Mouse (Mus musculus): ENCODE measurements around the gene Olfr282.
A peak's percentile ranks its signal among the peaks of the same experiment; 100 is the strongest.

Gene Olfr282

GRCm38 (mm10) chr15:98475382-98475781 is 44.4 kb downstream of the Olfr282 start:
- DNase-seq (ENCODE audit: inconsistent ontology term): no peak

- DNase-seq (ENCODE audit: inconsistent ontology term): no peak
These were observed 45.3 kb downstream of the Olfr282 start for GRCm38 (mm10) chr15:98476281-98476680.

DNA sequence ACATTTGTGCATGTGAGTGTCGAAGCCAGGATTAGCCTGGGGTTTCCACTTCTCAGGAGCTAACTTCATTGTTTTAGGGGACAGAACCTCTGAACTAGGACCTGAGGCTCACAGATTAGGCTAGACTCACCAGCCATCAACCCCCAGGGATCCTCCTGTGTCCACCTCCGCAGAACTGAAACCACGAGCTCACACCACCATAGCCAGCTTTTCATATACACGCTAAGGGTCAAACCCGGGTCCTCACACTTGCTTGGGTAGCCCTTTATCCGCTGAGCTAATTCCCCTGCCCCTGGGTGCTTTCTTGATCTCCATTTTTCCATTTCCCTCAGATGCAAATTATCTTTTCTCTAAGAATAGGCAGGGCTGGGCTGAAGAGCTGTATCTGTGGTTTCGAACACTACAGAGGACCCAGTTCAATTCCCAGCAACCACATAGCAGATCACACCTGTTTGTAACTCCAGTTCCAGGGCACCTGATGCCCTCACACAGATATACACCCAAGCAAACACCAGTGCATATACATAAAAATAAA is 48.6 kb downstream of the Olfr282 start:
- no peak for DNase-seq (ENCODE audit: inconsistent ontology term)

DNA sequence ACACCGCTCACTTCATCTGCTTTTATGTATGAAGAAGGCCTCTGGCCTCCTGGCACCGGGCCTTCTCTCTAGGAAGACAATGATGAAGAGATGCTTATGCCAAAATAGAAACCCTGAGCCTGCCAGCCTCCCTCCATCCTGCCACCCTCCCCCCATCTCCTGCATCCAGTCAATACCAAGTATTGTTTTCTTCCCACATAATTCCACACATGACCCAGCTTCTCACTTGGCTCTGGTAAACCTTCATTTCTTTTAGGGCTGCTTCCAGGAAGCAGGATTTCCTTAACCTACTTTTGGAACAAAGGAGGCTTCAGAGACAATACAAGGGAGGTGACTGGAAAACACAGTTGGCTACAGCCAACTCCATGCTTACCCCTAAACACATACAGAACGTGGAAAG is 51.7 kb downstream of the Olfr282 start, which contains the start of gene Lalba:
TSS of gene Lalba (minus strand) at position 21 of the 400 bp plus-strand sequence.
- DNase-seq (ENCODE audit: inconsistent ontology term): peak; percentile 22

GRCm38 (mm10) chr15:98483907-98484886 is 53.2 kb downstream of the Olfr282 start:
- no peak for DNase-seq (ENCODE audit: inconsistent ontology term)

DNA sequence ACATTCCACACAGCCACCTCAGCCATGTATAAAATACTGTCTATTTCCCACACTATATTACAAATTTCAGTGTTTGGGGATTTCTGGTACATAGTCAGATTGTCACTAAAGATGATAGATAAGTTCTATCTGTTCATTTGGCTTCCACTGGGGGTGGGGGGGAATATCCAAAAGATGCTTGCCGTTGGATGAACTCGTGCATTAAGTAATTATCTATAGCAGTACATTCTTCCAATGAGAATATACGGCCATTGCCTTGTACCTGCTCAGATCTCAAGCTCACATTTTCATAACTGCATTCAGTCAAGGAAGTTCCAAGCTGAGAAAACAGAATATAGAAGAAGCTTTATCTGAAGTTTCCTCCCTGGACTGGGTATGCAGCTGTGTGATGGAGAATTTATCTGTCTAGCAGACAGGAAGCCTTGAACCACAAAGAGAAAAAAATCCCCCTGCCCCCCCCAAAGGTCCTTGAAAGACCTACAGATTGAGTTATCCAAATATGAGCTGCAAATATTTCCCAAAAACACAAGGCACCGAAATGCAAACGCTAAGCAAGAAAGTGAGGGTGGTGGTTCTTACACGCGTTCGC is 55.5 kb downstream of the Olfr282 start:
- DNase-seq (ENCODE audit: inconsistent ontology term): no peak

Measured in Muller cell, postnatal 12 days (primary cell).